Mouse (Mus musculus) heart, adult 2 months (tissue): ENCODE results near the gene Lmo7.

Source experiments
- CTCF ChIP-seq: fragments of 200-600 bp; IDR thresholded peaks from 2 replicates; pipeline ENCODE4 v1.8.1; 2022; ENCODE audit warnings: antibody characterized with exemption, mild to moderate bottlenecking, moderate library complexity
- EP300 ChIP-seq: fragments of 200-500 bp; IDR thresholded peaks from 2 replicates; pipeline ENCODE4 v1.6.1; 2011; ENCODE audit warnings: low read depth, low read length, control low read depth; ENCODE audit not compliant: insufficient read depth
- POLR2A ChIP-seq: fragments of 200-500 bp; IDR thresholded peaks from 2 replicates; pipeline ENCODE4 v1.6.1; 2011; ENCODE audit warnings: mild to moderate bottlenecking, low read depth, low read length, control low read depth; ENCODE audit not compliant: insufficient read depth

GRCm38 (mm10) chr14:101953793-101954468, 224.2 kb downstream of the Lmo7 start:
- TF ChIP-seq POLR2A, result no peak
- no peak for TF ChIP-seq EP300
- no peak for TF ChIP-seq CTCF
